Mouse (Mus musculus) neural tube, embryonic 12.5 days (tissue): ENCODE data around the gene Nav2. TPM values are rescaled to one million over a fixed set of nuclear protein-coding genes. Genes with fewer than 3 reads are reported as not detected.

Source experiments
- ATAC-seq: fragments of 200-750 bp; cut with Nextera tagmentation; 2 replicates; pipeline ENCODE4 v1.8.0; 2017; ENCODE audit warnings: low read depth, mild to moderate bottlenecking, moderate TSS enrichment, moderate library complexity; ENCODE audit not compliant: low FRiP score
- H3K27ac ChIP-seq: fragments of 300-500 bp; sonication (generic); 2 replicates; pipeline ENCODE4 v1.5.1; 2016
- H3K27me3 ChIP-seq: fragments of 300-500 bp; sonication (generic); replicated peaks from 2 replicates; pipeline ENCODE4 v1.6.1; 2016; ENCODE audit warnings: mild to moderate bottlenecking
- H3K36me3 ChIP-seq: fragments of 300-500 bp; sonication (generic); 2 replicates; pipeline ENCODE4 v1.6.1; 2016; ENCODE audit warnings: mild to moderate bottlenecking
- H3K4me1 ChIP-seq: fragments of 300-500 bp; sonication (generic); 2 replicates; pipeline ENCODE4 v1.6.1; 2016
- H3K4me2 ChIP-seq: fragments of 300-500 bp; sonication (generic); replicated peaks from 2 replicates; pipeline ENCODE4 v1.6.1; 2016; ENCODE audit warnings: mild to moderate bottlenecking
- H3K4me3 ChIP-seq: fragments of 300-500 bp; sonication (generic); 2 replicates; pipeline ENCODE4 v1.5.1; 2016
- H3K9ac ChIP-seq: fragments of 300-500 bp; sonication (generic); 2 replicates; pipeline ENCODE4 v1.6.1; 2016; ENCODE audit warnings: mild to moderate bottlenecking
- H3K9me3 ChIP-seq: fragments of 300-500 bp; sonication (generic); 2 replicates; pipeline ENCODE4 v1.6.1; 2016; ENCODE audit warnings: mild to moderate bottlenecking
- WGBS: fragments of 180-500 bp; shearing (Covaris S2); methylation state at CpG from one replicate; pipeline ENCODE4 v1.1.7; 2016; 5-methylcytosine and 5-hydroxymethylcytosine counted together
- polyA plus RNA-seq: library from polyadenylated mRNA; unstranded; fragments of >200 nt; fragmentation: Nextera tagmentation; extraction: Ambion mirVana; gene quantifications from 2 replicates; pipeline ENCODE4 v1.2.1, GENCODE M21; 2016

Nav2 gene
- polyA plus RNA-seq, 1 experiment from 2014 or later = 25.2 TPM

DNA sequence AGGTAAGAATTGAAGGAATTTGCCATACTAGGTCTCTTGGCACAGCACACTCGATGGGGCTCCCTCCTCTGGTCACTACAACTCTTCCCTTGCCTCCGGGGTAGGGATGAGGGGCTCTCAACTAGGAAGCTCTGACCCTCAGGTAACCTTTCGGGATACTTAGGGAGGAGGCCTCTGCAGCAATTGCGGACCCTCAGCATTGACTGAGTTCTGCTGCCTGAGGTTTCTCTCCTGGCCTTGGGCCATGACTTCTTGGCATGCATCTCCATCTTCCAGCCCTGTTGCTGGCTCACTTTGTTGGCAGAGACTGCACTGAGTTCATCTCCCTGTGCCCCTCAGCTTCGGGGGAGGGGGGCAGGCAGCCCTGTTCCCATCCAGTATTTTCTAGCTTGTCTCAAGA, 650.4 kb downstream of the Nav2 start:
- no peak for ATAC-seq
- H3K27me3 ChIP-seq = no peaks in the 10 kb centered on the region
- H3K36me3 ChIP-seq = peaks cover 17% of the 10 kb centered on the region; the same call in 1 of the 2 replicates
- no peak overlapping the region for H3K27ac ChIP-seq
- no peaks in the 10 kb centered on the region for H3K9me3 ChIP-seq
- WGBS = 83% methylated on average over 5 of the region's 5 CpGs
- no peak overlapping the region for H3K4me2 ChIP-seq
- H3K4me3 ChIP-seq = no peak overlapping the region
- no peaks in the 10 kb centered on the region for H3K4me1 ChIP-seq
- H3K9ac ChIP-seq = no peak overlapping the region

- Histone ChIP-seq H3K27me3 (no peaks in the 10 kb centered on the region), H3K36me3 (peaks cover 23% of the 10 kb centered on the region), H3K9me3 (no peaks in the 10 kb centered on the region), H3K4me2 (no peak overlapping the region), H3K4me1 (no peaks in the 10 kb centered on the region), H3K9ac (no peak overlapping the region), H3K27ac (no peak overlapping the region), H3K4me3 (no peak overlapping the region)
- ATAC-seq = no peak
- 56% methylated on average over 4 of the region's 4 CpGs for WGBS
Observed at GRCm38 (mm10) chr7:49560012-49560411, 651.5 kb downstream of the Nav2 start.

- WGBS = 87% methylated on average over 4 of the region's 4 CpGs
- no peaks in the 10 kb centered on the region for H3K27me3 ChIP-seq
- H3K4me3 ChIP-seq = no peak overlapping the region
- H3K27ac ChIP-seq = no peak overlapping the region
- no peak overlapping the region for H3K4me2 ChIP-seq
- peaks cover 35% of the 10 kb centered on the region for H3K36me3 ChIP-seq
- ATAC-seq = no peak
- no peaks in the 10 kb centered on the region for H3K9me3 ChIP-seq
- no peaks in the 10 kb centered on the region for H3K4me1 ChIP-seq
- H3K9ac ChIP-seq = no peak overlapping the region
Observed at GRCm38 (mm10) chr7:49562404-49562803, 653.9 kb downstream of the Nav2 start.

- no peaks in the 10 kb centered on the region for H3K9me3 ChIP-seq
- H3K9ac ChIP-seq = no peak overlapping the region
- H3K27ac ChIP-seq = no peak overlapping the region
- 87% methylated on average over 8 of the region's 8 CpGs for WGBS
- peaks cover 32% of the 10 kb centered on the region for H3K36me3 ChIP-seq
- no peaks in the 10 kb centered on the region for H3K4me1 ChIP-seq
- no peaks in the 10 kb centered on the region for H3K27me3 ChIP-seq
- H3K4me2 ChIP-seq = no peak overlapping the region
- ATAC-seq = no peak
- no peak overlapping the region for H3K4me3 ChIP-seq
Observed at GRCm38 (mm10) chr7:49562851-49563250, 654.3 kb downstream of the Nav2 start.

DNA sequence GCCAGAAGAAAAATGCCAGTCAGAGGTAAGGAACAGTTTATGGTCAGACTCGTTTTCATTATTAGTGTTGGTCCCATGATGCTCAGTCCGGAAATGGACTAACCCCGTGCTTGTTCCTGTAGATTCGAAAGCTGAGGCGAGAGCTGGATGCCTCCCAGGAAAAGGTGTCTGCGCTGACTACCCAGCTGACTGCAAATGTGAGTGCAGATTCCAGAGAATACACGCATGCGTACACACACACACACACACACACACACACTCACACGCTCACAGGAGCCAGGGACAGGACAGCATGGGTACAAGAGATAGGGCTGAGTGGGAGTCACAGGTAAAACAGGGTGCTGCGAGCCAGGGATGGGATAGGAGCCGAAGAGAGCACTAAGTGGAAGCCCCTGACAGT, 656.6 kb downstream of the Nav2 start:
- Histone ChIP-seq H3K9ac (no peak overlapping the region), H3K9me3 (no peaks in the 10 kb centered on the region), H3K4me3 (no peak overlapping the region), H3K27me3 (no peaks in the 10 kb centered on the region), H3K4me1 (no peaks in the 10 kb centered on the region), H3K4me2 (no peak overlapping the region), H3K36me3 (peaks cover 27% of the 10 kb centered on the region), H3K27ac (no peak overlapping the region)
- WGBS = 92% methylated on average over 11 of the region's 11 CpGs
- ATAC-seq = no peak

DNA sequence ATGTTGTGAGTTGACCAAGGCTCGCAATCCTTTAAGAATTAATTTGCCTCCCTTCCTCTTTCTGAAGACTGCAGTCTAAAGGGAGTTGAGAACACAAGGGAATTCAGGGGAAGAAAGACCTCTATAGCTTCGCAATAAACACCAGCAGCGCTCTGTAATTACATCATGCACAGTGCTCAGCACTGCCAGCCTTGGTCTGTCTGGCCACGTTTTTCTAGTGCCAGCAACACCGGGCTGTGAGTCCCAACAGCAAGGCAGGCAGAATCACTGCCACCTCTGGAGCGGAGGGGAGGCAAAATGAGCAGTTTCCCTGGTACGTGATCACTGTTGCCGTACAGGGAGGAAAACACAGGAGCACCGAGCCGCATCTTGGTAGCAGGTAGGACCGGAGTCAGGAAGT, 657.3 kb downstream of the Nav2 start:
- Histone ChIP-seq H3K36me3 (peaks cover 27% of the 10 kb centered on the region), H3K9me3 (no peaks in the 10 kb centered on the region), H3K27ac (no peak overlapping the region), H3K4me1 (no peaks in the 10 kb centered on the region), H3K4me3 (no peak overlapping the region), H3K4me2 (no peak overlapping the region), H3K27me3 (no peaks in the 10 kb centered on the region), H3K9ac (no peak overlapping the region)
- WGBS = 80% methylated on average over 11 of the region's 11 CpGs
- ATAC-seq = no peak

DNA sequence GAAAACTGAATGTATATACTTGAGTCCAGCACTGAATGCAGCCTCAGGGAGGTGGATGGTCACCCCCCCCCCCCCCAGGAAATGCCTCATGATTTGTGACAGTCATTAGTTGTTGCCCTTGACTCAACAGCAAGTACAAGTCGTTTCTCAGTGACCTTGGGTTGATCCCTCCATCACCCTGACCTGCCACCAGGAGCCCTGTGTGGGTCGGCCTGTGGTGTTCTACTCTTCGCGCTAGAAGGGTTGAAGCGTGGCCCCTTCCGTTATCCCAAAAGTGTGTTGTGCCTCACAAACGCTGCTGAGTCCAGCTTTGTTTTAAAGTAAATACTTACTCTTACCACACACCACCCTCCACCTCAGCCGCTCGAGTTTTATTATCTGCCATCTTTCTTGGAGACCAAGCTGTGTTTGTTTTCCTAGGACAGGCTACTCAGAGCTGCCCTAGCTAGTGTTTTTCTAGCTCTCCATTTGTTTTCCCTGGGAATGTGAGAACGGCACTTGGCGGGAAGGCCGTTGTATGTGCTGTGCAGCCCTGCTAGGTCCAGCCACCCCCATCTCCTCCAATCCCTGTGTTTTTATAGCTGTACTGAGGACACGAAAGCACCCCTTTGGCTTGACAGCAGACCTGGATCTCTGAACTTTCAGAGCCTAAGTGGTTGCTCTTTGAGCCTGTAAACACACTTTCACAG, 659.0 kb downstream of the Nav2 start:
- WGBS = 68% methylated on average over 13 of the region's 13 CpGs
- H3K27ac ChIP-seq = no peak overlapping the region

DNA sequence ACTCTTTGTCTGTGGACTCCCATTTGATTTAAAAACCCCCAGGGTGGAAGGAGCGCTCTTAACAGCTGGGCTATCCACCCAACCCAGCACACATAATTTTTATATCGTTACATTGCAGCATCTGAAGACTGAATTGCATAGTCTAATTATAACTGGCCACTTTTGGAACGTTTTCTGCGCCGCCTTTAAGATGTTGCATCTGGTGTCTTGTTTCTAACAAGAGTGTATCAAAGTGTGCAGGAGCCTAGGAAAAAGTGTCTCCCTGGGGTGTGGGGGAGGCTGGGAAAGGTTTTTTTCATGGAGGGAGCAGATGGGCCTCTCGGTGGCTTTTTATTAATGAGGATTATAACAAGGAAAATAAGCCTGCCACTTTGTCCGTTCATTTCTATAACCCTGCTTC, 661.1 kb downstream of the Nav2 start:
- no peak for ATAC-seq
- H3K36me3 ChIP-seq = peaks cover 40% of the 10 kb centered on the region
- no peak overlapping the region for H3K27ac ChIP-seq
- H3K27me3 ChIP-seq = no peaks in the 10 kb centered on the region
- H3K4me1 ChIP-seq = no peaks in the 10 kb centered on the region
- no peak overlapping the region for H3K4me2 ChIP-seq
- no peak overlapping the region for H3K9ac ChIP-seq
- H3K4me3 ChIP-seq = no peak overlapping the region
- H3K9me3 ChIP-seq = no peaks in the 10 kb centered on the region
- 75% methylated on average over 7 of the region's 7 CpGs for WGBS

More for the DNA sequence above, 659.0 kb downstream of the Nav2 start:
- Histone ChIP-seq H3K9ac (no peak overlapping the region), H3K27me3 (no peaks in the 10 kb centered on the region), H3K36me3 (peaks cover 37% of the 10 kb centered on the region), H3K4me3 (no peak overlapping the region), H3K4me2 (no peak overlapping the region), H3K9me3 (no peaks in the 10 kb centered on the region), H3K4me1 (no peaks in the 10 kb centered on the region)
- no peak for ATAC-seq

GRCm38 (mm10) chr7:49571606-49572005, 663.1 kb downstream of the Nav2 start:
- Histone ChIP-seq H3K27me3 (no peaks in the 10 kb centered on the region), H3K4me1 (no peaks in the 10 kb centered on the region), H3K4me3 (no peak overlapping the region), H3K4me2 (no peak overlapping the region), H3K27ac (no peak overlapping the region), H3K9ac (no peak overlapping the region), H3K9me3 (no peaks in the 10 kb centered on the region), H3K36me3 (peaks cover 44% of the 10 kb centered on the region)
- 96% methylated on average over 2 of the region's 2 CpGs for WGBS
- no peak for ATAC-seq

DNA sequence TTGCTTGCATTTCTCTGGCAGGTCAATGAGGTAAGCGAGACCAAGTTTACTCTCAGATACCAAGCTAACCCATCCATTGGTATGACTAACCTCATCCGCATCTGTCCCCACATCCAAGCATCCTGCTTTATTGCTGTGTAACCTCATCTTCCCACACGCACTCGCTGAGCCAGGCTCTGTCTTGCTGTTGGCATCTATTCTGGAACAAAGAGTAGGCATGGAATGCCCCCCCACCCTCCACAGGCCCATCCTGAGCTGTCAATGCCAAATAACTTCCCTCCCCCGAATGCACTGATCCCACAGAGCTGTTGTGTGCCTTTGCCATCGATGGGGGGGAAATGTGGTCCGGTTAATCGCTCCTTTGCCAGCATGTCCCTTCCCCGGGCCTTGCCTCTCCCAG, 666.7 kb downstream of the Nav2 start:
- H3K4me3 ChIP-seq = no peak overlapping the region
- no peaks in the 10 kb centered on the region for H3K27me3 ChIP-seq
- no peaks in the 10 kb centered on the region for H3K4me1 ChIP-seq
- ATAC-seq = no peak
- WGBS = 93% methylated on average over 9 of the region's 9 CpGs
- peaks cover 65% of the 10 kb centered on the region for H3K36me3 ChIP-seq
- H3K4me2 ChIP-seq = no peak overlapping the region
- H3K27ac ChIP-seq = no peak overlapping the region
- no peak overlapping the region for H3K9ac ChIP-seq
- no peaks in the 10 kb centered on the region for H3K9me3 ChIP-seq

DNA sequence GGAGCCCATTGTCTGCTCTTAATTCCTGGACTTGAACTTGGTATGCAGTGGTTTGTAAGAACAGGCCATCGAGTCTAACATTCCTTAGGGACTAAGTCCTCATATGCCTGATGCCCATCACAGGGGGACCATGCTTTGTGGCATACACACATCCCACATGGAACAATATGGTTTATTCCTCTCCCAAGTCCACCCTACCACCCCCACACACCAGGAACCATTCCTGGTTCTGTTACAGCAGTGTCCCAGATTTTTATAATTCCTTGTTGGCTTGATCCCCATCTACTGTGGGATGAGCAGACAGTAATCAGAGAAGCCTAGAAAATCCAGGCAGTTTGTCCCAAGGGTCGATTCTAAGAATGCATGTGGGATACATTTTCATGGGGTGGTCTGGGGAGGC, 668.6 kb downstream of the Nav2 start:
- Histone ChIP-seq H3K36me3 (peaks cover 56% of the 10 kb centered on the region), H3K27ac (no peak overlapping the region), H3K27me3 (no peaks in the 10 kb centered on the region), H3K4me3 (no peak overlapping the region), H3K9me3 (no peaks in the 10 kb centered on the region), H3K4me2 (no peak overlapping the region), H3K9ac (no peak overlapping the region), H3K4me1 (no peaks in the 10 kb centered on the region)
- ATAC-seq = no peak
- 92% methylated on average over 2 of the region's 2 CpGs for WGBS

GRCm38 (mm10) chr7:49581951-49582350, 673.4 kb downstream of the Nav2 start:
- H3K4me2 ChIP-seq = no peak overlapping the region
- no peak for ATAC-seq
- 95% methylated on average over 2 of the region's 2 CpGs for WGBS
- H3K27ac ChIP-seq = no peak overlapping the region
- H3K9ac ChIP-seq = no peak overlapping the region
- peaks cover 57% of the 10 kb centered on the region for H3K36me3 ChIP-seq
- no peaks in the 10 kb centered on the region for H3K4me1 ChIP-seq
- H3K4me3 ChIP-seq = no peak overlapping the region
- H3K27me3 ChIP-seq = no peaks in the 10 kb centered on the region
- H3K9me3 ChIP-seq = no peaks in the 10 kb centered on the region

DNA sequence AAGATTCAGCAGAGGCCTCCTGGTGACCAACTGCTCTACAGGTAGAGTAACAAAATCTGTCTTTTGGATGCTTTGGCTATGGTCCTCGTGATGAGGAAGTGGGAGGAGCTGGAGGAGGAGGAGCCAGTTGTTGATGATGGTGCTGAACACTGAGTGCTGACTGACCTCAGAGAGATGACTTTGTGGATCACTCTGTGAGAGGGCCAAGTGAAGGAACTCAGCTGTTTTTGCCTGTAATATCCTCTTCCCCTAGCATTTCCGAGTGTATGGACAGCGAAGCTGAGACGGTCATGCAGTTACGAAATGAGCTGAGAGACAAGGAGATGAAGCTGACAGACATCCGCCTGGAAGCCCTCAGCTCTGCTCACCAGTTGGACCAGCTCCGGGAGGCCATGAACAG, 674.0 kb downstream of the Nav2 start:
- no peak overlapping the region for H3K4me3 ChIP-seq
- H3K4me1 ChIP-seq = no peaks in the 10 kb centered on the region
- WGBS = 91% methylated on average over 7 of the region's 7 CpGs
- no peak for ATAC-seq
- H3K9me3 ChIP-seq = no peaks in the 10 kb centered on the region
- no peaks in the 10 kb centered on the region for H3K27me3 ChIP-seq
- H3K9ac ChIP-seq = no peak overlapping the region
- H3K36me3 ChIP-seq = peaks cover 57% of the 10 kb centered on the region
- no peak overlapping the region for H3K27ac ChIP-seq
- H3K4me2 ChIP-seq = no peak overlapping the region
